In the genomic region with DNA sequence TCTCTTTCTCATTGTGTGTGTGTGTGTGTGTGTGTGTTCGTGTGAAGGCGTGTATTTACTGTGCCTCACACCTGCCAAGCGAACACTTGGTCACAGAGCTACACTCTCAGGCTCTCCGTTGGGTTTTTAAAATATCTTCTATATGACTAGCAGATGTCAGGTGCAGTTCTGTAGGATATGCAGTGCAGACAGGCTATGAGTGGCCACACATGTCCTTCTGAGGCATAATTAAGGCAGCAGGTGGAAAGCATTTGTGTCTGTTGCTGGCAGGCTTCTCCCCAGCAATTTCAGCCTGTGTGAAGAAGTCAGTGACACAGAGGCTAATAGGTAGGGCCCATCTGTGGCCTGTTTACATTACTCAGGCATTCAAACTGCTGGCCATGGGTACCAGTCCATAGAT, we compare ENCODE assay signal across 21 mouse cellular contexts.
DNase-seq lines count a peak whose midpoint lies in the region; ATAC-seq and TF ChIP-seq lines count a peak whose summit lies in the region.
"Had no signal": no experiment of that assay in that cellular context is flagged by ENCODE, and none has a peak within 500 bp of the region (broad histone marks: within the 10 kb centered on the region; RNA-seq: fewer than 3 reads in every experiment).

No protein-coding gene starts in this region.

- H3K9me3 ChIP-seq in midbrain, embryonic 11.5 days (ENCODE audit: control insufficient read depth, low read length), result no peaks in the 10 kb centered on the region
- H3K9me3 ChIP-seq in midbrain, embryonic 10.5 days (replicated peaks), result no peaks in the 10 kb centered on the region
- no peaks in the 10 kb centered on the region for H3K9me3 ChIP-seq in hindbrain, embryonic 13.5 days
- H3K9me3 ChIP-seq: megakaryocyte, embryonic 14.5 days had no signal

- H3K27me3 ChIP-seq in midbrain, embryonic 11.5 days (ENCODE audit: control insufficient read depth, insufficient read depth, low read length), result no peaks in the 10 kb centered on the region
- H3K27me3 ChIP-seq in midbrain, embryonic 10.5 days (ENCODE audit: low read depth, poor library complexity, severe bottlenecking), result no peaks in the 10 kb centered on the region
- H3K27me3 ChIP-seq in hindbrain, embryonic 13.5 days, result no peaks in the 10 kb centered on the region
- no peaks in the 10 kb centered on the region for H3K27me3 ChIP-seq in kidney, adult 2 months (replicated peaks; ENCODE audit: control insufficient read depth, insufficient read depth, low read length)
- H3K27me3 ChIP-seq: heart, embryonic 13.5 days; megakaryocyte, embryonic 14.5 days had no signal

- no peak overlapping the region for H3K4me3 ChIP-seq in midbrain, embryonic 11.5 days (ENCODE audit: low read depth, low read length)
- no peak overlapping the region for H3K4me3 ChIP-seq in midbrain, embryonic 10.5 days
- H3K4me3 ChIP-seq in hindbrain, embryonic 13.5 days, result no peak overlapping the region
- H3K4me3 ChIP-seq in kidney, adult 2 months (ENCODE audit: insufficient read depth, low read depth, low read length), result no peak overlapping the region
- H3K4me3 ChIP-seq: heart, embryonic 13.5 days; megakaryocyte, embryonic 14.5 days had no signal

- H3K4me2 ChIP-seq in midbrain, embryonic 11.5 days, result no peak overlapping the region
- H3K4me2 ChIP-seq in hindbrain, embryonic 13.5 days, result no peak overlapping the region
- H3K4me2 ChIP-seq: heart, embryonic 13.5 days; liver, embryonic 11.5 days had no signal

- TF ChIP-seq POLR2A in kidney, adult 2 months (IDR thresholded peaks at IDR 0.05; ENCODE audit: low read depth, low read length), result no peak

- WGBS in midbrain, embryonic 11.5 days, result 90% methylated on average over 4 of the region's 4 CpGs
- 93% methylated on average over 4 of the region's 4 CpGs for WGBS in midbrain, embryonic 10.5 days
- whole genome bisulfite sequencing in hindbrain, embryonic 13.5 days, result 77% methylated on average over 4 of the region's 4 CpGs
- 87% methylated on average over 4 of the region's 4 CpGs for WGBS in kidney, adult 2 months

- peak; percentile 16 to 18 for DNase-seq in cerebellum, postnatal 10 days
- no peak for DNase-seq in cerebellum, adult 11 months
- no peak for DNase-seq in midbrain, embryonic 11.5 days (ENCODE audit: low spot score, missing footprints)
- DNase-seq in midbrain, embryonic 10.5 days (ENCODE audit: low spot score), result no peak
- no peak for DNase-seq in urinary bladder, postnatal 14 days (ENCODE audit: low spot score)
- DNase-seq in kidney, adult 2 months, result no peak
- DNase-seq in kidney, postnatal 10 days, result no peak
- DNase-seq: adrenal gland, postnatal 10 days; cerebellum, adult 11-12 months; cerebellum, postnatal 25 days; heart, postnatal 36 days; kidney, postnatal 4 days; lung, adult 18-20 months; lung, postnatal 14 days; right cerebral cortex, adult 18-20 months had no signal

- no peak for TF ChIP-seq CTCF in kidney, adult 2 months (conservative IDR thresholded peaks at IDR 0.05; ENCODE audit: insufficient read depth, insufficient read length, low read depth, low read length)

- no peaks in the 10 kb centered on the region for H3K4me1 ChIP-seq in midbrain, embryonic 11.5 days (ENCODE audit: control insufficient read depth, insufficient read depth, low read length)
- no peaks in the 10 kb centered on the region for H3K4me1 ChIP-seq in midbrain, embryonic 10.5 days
- no peaks in the 10 kb centered on the region for H3K4me1 ChIP-seq in hindbrain, embryonic 13.5 days (replicated peaks)
- H3K4me1 ChIP-seq in kidney, adult 2 months (ENCODE audit: control insufficient read depth, insufficient read depth, low read length), result no peaks in the 10 kb centered on the region
- H3K4me1 ChIP-seq: heart, embryonic 13.5 days had no signal

- H3K27ac ChIP-seq in midbrain, embryonic 11.5 days (ENCODE audit: low read depth, low read length), result no peak overlapping the region
- no peak overlapping the region for H3K27ac ChIP-seq in midbrain, embryonic 10.5 days (replicated peaks)
- H3K27ac ChIP-seq in hindbrain, embryonic 13.5 days, result no peak overlapping the region
- no peak overlapping the region for H3K27ac ChIP-seq in kidney, adult 2 months (ENCODE audit: insufficient read depth, low read depth, low read length)
- H3K27ac ChIP-seq: heart, embryonic 13.5 days had no signal

- 0 out of 2 replicates have a peak, but pooled peaks have one; percentile 37 for ATAC-seq in midbrain, embryonic 11.5 days (ENCODE audit: low FRiP score)
- 0 out of 2 replicates have a peak, but pooled peaks have one; percentile 52 for ATAC-seq in hindbrain, embryonic 13.5 days (ENCODE audit: low FRiP score)
- ATAC-seq: CD4-positive, CD25-positive, alpha-beta regulatory T cell, adult 4 months; Patski had no signal

- H3K9ac ChIP-seq in midbrain, embryonic 11.5 days (ENCODE audit: low read length), result no peak overlapping the region
- no peak overlapping the region for H3K9ac ChIP-seq in hindbrain, embryonic 13.5 days
- H3K9ac ChIP-seq: heart, embryonic 13.5 days had no signal

- H3K36me3 ChIP-seq in midbrain, embryonic 11.5 days (ENCODE audit: control insufficient read depth, insufficient read depth, low read length), result no peaks in the 10 kb centered on the region
- H3K36me3 ChIP-seq in midbrain, embryonic 10.5 days, result no peaks in the 10 kb centered on the region
- no peaks in the 10 kb centered on the region for H3K36me3 ChIP-seq in hindbrain, embryonic 13.5 days
- no peaks in the 10 kb centered on the region for H3K36me3 ChIP-seq in kidney, adult 2 months (ENCODE audit: control insufficient read depth, insufficient read depth, low read length)
- H3K36me3 ChIP-seq: heart, embryonic 13.5 days had no signal

Comparison
In these comparisons a context has a peak if more than half of its experiments do, and no peak if none do; other contexts are left out.
1. DNase-seq: peak in cerebellum, postnatal 10 days (2 of 2); none in cerebellum, adult 11 months (single experiment), midbrain, embryonic 11.5 days (single experiment), midbrain, embryonic 10.5 days (single experiment), urinary bladder, postnatal 14 days (single experiment), kidney, adult 2 months (single experiment) and kidney, postnatal 10 days (single experiment).